Mouse (Mus musculus): ENCODE measurements around the gene Prss27.
"Not testable (repeated sequence)": the region's sequence is repeated elsewhere in the genome, so short reads cannot be mapped to it uniquely, and the experiment has no call there.

Prss27 gene

GRCm38 (mm10) chr17:24035087-24035486, 2.9 kb upstream of the Prss27 start:
- no peak for DNase-seq (ENCODE audit: low spot score in 2 of 2)

- no peak for DNase-seq (ENCODE audit: low spot score in 2 of 2)
Observed at GRCm38 (mm10) chr17:24036954-24037353, 990 bp upstream of the Prss27 start.

DNA sequence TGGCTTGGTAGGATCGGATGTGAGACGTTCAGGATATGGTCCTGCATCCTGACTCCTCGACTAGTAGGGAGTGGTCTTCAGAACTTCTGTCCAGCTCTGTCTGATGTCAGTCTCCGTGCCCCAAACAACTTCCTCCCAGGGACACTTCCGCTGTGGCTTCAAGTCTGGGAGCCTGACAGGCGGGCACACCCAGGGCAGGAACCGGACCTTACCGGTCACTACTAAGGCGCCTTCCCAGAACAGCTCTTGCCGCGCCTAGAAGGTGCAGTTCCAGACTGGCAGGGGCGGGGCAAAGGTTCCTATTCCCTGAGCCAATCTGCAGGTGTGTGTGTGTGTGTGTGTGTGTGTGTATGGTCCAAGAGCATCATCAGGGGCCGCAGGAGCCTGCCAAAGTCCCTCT, 584 bp upstream of the Prss27 start:
- no peak for DNase-seq (ENCODE audit: low spot score in 2 of 2)

- no peak for DNase-seq (ENCODE audit: low spot score in 2 of 2)
Observed at GRCm38 (mm10) chr17:24044482-24044881, 6.5 kb downstream of the Prss27 start.

- DNase-seq (ENCODE audit: low spot score in 2 of 2): no peak
Observed at GRCm38 (mm10) chr17:24045608-24046007, 7.7 kb downstream of the Prss27 start.

- DNase-seq (ENCODE audit: low spot score in 2 of 2): no peak
Observed at GRCm38 (mm10) chr17:24046026-24046425, 8.1 kb downstream of the Prss27 start.

DNA sequence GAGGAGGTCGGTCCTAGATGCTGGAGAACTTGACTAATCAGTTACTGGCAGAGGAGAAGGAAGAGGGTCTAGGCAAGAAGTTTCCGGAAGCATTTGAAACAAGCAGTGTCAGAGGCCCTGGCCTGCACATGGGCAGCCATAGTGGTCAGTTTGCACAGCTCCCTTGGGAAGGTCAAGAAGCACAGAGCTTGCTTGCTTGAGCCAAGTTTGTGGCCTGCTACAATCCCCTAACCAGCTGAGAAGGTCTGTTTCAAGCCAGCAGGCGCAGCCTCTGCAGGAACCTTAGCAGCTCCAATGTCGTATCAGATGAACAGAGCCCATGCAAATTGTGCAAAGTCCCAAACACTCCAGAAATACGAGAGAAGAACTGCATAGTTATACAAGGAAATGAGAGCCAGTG, 10.1 kb downstream of the Prss27 start:
- no peak for DNase-seq (ENCODE audit: low spot score in 2 of 2)

DNA sequence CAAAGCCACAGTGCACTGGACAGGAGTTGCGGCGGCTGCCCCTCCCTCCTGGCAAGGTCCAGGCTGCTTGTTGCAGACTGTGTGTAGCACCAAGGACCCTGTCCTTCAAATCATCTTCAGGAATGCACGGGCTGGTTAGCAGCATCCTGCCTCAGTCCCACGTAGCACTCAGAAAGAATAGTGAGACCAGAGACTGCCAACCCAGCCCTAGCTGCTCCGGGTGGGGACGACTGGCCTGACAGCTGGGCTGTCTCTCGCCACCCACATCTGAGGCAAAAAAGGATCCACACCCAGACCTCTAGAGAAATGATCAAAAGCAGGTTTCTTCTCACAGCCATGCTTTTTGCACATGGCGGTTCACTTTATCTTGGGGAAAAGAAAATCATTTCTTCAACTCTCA, 11.1 kb downstream of the Prss27 start:
- no peak for DNase-seq (ENCODE audit: low spot score in 2 of 2)

DNA sequence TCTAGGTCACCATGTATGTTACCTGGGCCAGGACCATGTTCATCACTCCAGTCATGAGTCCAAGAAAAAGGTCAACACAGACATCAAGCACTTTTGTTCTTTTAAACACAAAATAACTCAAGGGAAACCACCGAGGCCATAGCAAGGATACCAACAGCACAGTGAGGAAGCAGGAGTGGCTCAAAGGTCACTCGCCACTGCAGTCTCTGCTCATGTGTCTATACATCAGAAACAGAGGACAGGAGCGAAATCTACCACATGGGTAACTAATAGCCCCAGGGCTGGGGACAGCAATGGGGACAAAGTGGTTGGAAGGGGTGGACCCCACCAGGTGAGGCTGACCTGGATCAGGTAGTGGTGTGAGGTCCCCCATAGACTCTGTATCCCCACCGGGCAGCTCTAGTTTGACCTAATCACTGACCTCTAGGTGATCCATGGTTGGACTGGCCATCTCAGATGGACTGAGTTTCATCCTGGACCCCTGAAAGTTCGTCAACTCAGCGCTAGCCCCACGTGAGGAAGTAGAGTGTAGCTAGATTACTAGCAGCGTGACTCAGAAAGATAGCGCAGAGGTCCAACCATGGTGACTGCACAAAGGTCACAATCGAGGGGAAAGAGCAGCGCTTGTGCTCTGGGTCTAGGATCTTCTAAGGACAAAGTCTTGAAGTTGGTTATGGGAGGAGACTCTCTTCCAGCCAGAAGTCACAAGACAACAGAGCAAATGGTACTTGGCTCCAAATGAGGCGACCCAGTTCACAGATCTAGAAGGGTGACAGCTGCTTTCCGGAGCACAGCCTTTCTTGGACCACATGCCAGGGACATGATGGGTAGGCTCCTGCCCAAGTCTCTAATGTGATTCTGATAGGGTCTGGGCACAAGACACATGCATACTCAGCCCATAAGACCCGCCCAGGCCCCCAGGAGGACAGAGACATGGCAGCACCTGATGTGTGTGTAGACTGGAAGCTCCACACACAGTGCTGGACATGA, 19.0 kb downstream of the Prss27 start:
- DNase-seq (ENCODE audit: low spot score in 2 of 2): no peak

DNA sequence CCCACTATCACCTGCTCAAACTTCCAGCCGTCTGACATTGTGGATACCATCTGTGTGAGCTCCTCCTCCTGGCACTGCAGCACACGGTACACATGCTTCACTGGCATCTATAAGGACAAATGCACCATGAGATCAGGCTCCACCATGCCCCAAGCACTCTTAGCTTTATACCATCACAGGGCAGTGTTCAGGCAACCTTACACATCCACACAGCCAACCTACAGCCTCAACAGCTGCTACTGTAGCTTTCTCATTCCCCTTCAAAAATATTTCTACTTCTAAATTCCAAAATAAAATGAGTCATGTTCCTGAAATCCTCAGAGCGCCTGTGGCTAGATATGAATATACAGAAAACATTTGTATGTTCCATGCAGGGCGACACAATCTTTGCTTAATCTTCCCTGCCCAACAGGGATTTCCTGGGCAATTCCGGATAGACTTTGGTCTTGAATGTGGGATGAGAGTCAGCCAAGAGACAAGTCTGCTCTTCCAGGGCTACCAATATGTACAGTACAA, 19.8 kb downstream of the Prss27 start:
- DNase-seq (ENCODE audit: low spot score in 2 of 2): no peak

DNA sequence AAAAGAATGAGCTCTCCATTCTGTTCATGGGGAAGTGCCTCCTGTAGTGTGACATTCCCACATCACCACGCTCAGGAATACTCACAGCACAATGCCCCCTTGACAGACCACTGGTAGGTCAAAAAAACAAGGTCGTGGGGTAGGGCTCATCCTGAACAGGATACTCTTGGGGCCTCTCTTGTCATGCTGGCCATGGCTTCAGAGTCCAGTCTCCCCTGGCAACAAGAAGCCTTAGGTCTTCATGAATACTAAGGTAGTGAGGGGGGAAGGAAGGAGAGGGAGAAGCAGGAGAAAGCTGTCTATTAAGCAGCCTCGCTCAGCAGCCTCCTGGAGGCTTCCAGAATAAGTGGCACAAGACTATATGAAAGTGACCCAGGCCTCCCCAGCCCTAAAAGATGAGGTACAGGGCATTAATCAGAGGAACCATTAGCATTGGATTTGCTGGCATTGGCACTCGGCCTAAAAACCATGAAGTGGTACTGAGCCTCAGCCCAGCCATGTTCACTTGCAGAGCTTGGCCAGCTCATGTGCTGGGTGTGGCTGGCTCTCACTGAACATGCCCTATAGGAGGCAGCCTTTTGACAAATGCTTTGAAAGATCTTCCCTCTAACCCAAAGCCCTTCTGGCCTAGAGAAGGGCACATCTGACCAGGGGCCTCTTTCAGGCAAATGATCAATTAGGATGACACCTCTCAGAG, 24.7 kb downstream of the Prss27 start:
- no peak for DNase-seq (ENCODE audit: low spot score in 2 of 2)

DNA sequence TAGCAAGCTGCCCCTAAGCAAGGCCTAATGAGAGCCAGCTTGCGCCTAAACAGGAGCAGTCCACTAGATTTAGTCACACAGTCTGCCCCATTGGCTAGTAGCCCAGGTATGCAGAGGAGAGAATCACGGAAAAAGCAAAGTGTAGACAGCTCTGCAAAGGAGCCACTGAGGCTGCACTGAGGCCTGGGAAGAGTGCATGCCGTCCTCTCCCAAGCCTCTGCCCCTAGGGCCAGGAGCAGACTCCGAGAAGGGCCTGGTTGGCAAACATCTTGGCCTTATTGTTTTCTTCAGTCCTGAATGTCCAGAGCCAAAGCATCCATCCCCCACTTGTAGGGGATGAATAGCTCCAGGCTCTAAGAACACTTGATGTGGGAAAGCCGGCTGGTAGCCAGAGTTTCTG, 30.3 kb downstream of the Prss27 start:
- DNase-seq (ENCODE audit: low spot score in 2 of 2): peak; percentile 74 to 85

DNA sequence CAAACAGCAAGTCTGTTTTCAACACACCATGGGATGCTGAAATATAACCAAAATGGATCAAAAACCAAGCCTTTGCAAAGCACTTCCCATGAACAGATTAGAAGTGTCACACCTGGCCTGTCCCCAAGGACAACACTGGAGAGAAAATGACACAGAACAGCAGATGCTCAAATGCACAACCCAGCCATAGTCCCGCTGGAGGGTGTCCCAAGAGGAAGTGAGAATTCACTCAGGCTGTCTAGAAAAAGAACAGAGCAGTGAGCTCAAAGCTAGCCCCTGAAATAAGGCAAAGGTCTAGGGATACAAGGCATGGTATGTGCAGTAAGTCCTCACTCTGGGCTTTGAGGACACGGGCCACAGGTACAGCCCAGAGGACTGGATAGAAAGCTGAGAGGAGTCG, 31.6 kb downstream of the Prss27 start:
- DNase-seq (ENCODE audit: low spot score in 2 of 2): no peak

DNA sequence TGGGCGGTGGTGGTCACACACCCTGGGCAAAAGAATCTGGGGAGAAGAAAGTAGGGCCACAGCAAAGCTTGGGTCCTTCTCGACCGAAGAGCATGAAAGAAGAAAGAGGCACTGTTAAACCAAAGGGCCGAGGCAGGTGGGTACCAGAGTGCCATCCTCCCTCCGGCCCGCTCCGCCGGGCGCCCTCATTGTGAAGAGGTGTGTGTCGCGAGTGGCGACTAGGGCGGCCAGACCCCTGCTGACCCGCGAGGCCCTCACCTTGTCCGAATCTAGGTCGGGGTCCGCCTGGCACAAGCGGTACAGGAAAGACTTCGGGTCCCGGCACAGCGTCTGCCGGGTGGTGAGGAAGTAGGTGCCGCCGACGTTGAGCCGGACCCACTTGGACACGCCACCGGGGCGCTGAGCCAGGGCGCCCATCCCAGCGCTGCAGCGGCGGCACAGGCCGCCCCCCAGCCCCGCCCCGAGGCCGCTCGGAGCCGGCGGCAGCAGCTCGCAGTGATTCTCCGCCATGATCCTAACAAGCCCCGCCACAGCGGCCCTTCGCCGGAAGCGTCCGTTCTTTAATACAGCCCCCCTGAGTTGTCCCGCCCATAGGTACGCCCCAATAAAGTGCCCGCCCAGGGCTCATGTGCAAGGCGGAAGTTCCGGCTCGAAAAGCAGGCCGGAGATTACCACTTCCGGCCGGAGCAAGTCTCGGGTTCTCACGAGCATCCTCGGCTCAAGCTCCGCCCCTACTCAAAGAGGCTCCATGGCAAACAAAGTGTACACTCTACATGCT, 35.2 kb downstream of the Prss27 start, which contains the start of gene Kctd5:
Gene Kctd5 (minus strand): TSS at position 567 of the 778 bp plus-strand sequence.
- DNase-seq (ENCODE audit: low spot score in 2 of 2): peak; percentile 97

GRCm38 (mm10) chr17:24077101-24077500, 39.2 kb downstream of the Prss27 start:
- DNase-seq (ENCODE audit: low spot score in 2 of 2): no peak

DNA sequence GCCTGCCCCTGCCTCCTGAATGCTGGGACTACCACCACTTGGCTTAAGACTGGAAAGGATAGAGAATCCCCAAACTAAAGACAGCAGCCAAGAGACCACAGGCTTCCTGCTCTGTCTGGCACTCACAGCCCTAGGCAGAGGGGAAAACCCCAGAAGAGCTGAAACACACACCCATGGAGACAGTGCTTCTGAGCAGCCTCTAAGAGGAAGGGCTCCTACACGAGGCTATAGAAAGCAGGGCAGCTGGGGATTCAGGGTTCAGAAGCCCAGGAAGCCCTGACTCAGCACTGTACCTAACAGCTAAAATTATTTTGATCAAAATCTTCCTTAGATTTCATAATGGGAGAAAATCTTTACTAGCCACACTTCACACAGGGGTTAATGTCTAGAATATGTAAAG, 46.6 kb downstream of the Prss27 start:
- no peak for DNase-seq (ENCODE audit: low spot score in 2 of 2)

- not testable (repeated sequence) for DNase-seq (ENCODE audit: low spot score in 2 of 2)
Observed at GRCm38 (mm10) chr17:24086399-24086798, 48.5 kb downstream of the Prss27 start.

- no peak for DNase-seq (ENCODE audit: low spot score in 2 of 2)
Observed at GRCm38 (mm10) chr17:24090575-24090974, 52.6 kb downstream of the Prss27 start.
